Mouse (Mus musculus) ES-CJ7 (cell line): Measurements from ENCODE around the gene Fbxw5.

Experiments
- DNase-seq: peaks from one replicate; pipeline ENCODE4 v3.0.0; 2011; ENCODE audit warnings: low read depth, low spot score

The Fbxw5 gene

GRCm38 (mm10) chr2:25500576-25501405, at the start of gene Fbxw5:
Gene Fbxw5, plus strand, starts transcription at chr2:25500750.
- DNase-seq, result peak; percentile 94

DNA sequence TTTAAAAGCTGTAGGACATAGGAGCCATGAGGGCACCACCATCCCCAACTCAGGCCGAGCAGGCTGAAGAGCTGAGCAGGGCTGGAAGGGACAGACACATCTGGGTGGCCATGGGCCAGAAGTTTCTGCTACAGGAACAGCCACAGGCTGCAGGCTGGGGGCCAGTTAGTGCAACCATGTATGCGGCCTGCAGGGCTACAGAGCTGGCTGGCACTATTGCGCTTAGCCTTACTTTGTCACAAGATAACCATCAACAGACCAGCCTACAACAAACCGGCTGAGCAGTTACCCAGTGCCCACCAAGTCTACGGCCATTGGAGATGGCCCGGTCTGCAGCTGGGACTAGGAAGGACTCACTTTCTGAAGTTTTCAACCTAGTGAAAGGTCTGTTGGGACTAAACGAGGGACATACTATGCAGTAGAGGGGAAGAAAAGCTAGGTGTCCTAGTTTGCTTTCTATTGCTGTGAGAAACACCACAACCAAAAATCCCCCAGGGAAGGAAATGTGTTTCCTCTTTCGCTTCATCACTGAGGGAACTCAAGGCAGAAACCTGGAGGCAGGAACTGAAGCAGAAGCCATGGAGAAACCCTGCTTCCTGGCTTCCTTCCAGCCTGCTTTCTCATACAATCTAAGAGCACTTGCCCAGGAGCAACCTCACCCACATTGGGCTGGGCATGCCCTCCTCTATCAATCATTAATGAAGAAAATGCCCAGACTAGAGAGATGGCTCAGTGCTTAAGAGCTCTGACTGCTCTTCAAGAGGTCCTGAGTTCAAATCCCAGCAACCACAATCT, 49.5 kb upstream of the Fbxw5 start:
- DNase-seq, result no peak

GRCm38 (mm10) chr2:25452951-25453350, 47.6 kb upstream of the Fbxw5 start:
- DNase-seq, result no peak

- DNase-seq, result peak; percentile 25
These were observed 44.2 kb upstream of the Fbxw5 start, which contains the start of gene Clic3 for GRCm38 (mm10) chr2:25456205-25456953. Gene Clic3, plus strand, starts transcription at chr2:25456838.

DNA sequence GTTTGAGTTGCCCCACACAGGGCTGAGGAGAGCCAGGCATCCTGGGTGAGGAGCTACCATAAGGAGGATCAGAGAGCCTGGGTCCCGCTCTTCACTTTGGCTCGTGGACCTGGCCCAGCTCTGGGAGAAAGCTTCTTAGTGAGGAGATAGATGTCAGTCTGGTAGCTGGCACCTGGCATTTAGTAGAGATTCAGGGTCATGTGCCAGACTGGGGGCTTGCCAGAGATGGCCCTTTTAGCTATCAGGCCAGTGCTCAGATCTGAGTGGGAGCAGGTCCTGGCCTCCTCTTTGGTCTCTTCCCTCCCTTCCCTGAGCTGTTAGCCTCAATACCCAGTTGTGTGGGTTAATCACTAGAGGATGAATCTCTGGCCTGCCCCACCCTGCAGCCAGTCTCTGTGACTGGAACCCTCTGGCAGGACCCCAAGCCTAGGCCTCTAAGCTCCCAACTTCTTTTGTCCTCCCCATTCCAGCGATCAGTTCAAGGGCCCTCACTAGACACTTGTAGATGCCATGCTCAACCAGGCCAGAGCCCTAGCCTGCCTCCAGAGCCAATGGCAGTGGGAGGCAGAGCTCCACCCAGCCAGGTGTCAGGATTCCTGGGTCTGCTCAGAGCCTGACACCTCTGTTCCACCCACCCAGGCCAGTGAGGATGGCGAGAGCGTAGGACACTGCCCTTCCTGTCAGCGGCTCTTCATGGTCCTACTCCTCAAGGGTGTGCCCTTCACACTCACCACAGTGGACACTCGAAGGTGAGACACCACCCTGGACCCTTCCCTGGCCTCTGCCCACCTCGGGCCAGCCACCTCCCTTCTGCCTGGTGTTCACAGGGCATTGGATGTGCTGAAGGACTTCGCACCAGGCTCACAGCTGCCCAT, 43.3 kb upstream of the Fbxw5 start:
- no peak for DNase-seq

- peak; percentile 25 for DNase-seq
These were observed 41.6 kb upstream of the Fbxw5 start for GRCm38 (mm10) chr2:25458911-25459310.

GRCm38 (mm10) chr2:25460135-25460534, 40.4 kb upstream of the Fbxw5 start:
- no peak for DNase-seq

- DNase-seq, result peak; percentile 99
These were observed 39.8 kb upstream of the Fbxw5 start, which contains the start of gene Paxx for GRCm38 (mm10) chr2:25460551-25461309. Gene Paxx, minus strand, starts transcription at chr2:25461094.

DNA sequence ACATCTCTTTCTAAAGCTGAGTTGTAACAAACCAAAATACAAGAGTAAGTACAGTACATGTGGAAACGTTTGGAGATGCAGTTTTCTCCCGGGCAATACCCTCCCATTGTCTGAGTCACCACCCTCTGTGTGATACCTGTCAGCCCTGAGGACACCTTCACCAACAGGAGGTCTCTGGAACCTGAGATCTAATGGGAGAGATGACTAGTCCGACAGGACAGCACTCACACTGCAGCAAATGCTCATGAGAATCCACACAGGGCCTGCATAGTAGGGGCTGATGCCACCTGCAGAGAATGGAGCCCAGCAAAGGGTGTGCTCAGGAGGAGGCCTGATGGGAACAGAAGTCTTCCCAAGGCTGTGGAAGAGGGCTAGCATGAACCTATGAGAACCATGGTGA, 39.1 kb upstream of the Fbxw5 start:
- no peak for DNase-seq

DNA sequence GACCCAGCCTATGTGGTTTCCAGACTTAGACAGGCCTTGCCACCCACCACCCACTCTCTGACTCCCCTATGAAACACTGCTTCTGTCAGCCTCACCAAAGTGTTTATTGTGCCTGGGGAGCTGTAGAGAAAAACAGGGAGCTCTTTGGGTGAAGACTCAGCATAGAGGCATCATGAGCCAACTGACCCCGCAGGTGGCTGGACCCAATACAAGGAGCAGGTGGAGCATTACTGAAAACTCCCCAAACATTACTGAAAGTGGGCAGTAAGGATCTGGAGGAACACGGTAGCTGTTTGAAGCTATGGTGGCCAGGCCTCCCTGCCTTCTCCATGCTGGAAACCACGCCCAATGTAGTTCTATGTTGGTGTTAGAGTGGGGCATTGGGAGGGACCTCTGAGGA, 36.9 kb upstream of the Fbxw5 start:
- no peak for DNase-seq

GRCm38 (mm10) chr2:25465256-25465655, 35.3 kb upstream of the Fbxw5 start:
- DNase-seq, result no peak

DNA sequence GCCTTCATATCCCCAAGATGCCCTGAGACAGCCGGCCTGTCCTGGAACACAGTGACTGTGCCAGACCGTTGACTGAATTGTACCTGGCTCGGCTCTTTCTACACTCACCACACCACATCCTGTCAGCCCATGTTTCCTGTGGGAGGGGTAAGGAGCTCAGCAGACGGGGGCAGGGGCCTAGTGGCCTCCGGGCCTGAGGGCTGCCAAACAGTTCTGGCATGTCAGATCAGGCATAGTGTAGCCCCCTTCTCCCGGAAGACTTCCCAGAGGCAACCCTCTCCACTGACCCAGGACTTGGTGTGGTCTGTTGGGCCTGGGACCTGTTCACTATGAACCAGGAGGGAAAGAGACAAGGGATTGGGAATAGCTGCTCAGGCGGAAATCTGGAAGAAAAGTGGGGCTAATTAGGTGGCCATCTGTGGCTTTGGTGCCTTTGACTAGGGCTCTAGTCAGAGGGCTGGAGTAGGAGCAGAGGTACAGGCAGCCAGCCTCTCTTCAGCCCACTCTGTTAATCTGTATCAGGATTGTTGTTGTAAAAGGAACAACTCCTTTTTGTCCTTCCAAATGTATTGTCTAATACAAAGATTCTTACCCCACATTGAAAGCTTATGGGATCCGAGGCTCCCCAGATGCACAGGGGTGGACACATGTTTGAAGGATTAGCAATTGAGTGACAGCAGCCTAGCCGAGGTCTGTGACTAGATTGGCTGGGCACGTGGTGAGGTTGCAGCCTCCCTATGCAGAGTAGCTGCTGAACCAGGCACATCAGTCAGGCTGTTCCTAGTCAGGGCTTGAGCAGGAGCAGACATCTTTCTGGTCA, 34.5 kb upstream of the Fbxw5 start:
- DNase-seq, result no peak

DNA sequence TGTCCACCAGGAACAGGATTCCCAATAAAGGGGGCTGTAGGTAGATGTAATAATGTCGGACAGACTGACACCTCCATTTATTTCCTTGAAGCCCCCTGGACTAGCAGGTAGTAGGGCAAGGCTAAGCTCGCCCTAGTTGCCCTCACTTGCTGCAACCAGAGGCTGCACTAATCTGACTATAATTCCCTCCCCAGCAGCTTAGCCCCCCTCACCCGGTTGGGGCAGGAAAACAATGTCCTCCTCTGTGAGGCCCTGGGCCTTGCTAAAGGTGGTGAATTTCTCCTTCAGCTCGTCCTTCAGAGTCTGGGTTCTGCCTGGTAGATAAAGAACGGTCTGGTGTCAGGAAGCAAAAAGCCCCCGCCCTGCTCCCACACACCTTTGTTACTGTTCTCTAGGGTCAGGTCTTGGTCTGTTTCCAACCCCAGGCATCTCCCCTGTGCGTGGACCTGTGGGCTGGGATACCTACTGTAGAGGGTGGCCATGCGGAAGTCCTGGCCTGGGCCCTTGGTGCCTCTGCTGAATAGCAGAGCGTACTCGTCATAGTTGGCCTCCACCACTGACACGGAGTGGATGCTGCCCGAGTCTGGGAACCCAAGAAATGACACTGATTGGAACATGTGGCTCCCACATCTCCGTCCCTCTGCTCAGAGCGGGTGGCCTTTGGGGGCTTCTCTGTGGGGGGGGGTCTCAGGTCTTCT, 32.8 kb upstream of the Fbxw5 start:
- no peak for DNase-seq

DNA sequence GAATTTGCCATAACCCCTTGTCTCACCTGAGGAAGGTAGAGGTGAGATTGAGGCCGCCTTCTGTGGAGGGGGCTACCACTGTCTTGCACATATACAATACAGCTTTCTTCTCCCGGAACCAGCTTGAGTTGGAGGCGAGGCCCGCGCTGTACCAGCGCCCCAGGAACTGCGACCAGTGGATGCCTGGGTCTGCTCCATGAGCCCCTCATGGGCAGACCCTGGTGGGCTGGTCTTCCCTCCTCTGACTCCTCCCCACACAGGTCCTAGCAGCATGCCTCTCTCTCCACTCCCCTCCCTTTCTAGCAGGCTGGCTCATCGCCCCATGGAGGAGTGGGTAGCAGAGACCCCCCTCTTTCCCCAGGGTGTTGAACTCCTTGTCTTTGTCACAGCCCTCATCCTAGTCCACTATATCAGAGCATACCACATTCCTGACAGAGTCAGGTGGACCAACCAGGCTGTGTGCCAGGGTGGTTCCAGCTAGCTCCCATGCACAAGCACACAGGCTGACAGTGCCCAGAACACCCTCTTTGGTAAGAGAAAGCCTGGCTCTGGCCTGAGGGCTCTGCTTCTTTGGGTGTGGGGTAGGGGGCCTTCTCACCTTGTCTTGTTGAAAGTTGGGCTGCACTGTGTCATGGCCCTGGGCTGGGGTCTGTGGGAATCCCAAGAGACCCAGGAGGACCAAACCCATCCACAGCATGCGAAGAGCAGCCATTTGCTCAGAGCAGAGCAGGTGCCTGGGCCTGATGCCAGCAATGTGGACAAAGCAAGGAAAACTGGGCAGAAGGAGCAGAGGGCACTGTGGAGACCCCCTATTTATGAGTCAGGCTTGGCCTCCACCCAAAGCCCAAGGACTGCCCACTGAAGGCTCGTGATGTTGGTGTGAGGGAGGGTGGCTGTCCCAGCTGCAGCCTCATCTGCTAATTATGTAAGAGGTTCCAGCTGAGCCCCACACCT, 31.3 kb upstream of the Fbxw5 start:
- DNase-seq, result no peak

GRCm38 (mm10) chr2:25469969-25470368, 30.6 kb upstream of the Fbxw5 start, which contains the start of gene Ptgds:
Gene Ptgds, minus strand, starts transcription at chr2:25470046.
- DNase-seq, result no peak

DNA sequence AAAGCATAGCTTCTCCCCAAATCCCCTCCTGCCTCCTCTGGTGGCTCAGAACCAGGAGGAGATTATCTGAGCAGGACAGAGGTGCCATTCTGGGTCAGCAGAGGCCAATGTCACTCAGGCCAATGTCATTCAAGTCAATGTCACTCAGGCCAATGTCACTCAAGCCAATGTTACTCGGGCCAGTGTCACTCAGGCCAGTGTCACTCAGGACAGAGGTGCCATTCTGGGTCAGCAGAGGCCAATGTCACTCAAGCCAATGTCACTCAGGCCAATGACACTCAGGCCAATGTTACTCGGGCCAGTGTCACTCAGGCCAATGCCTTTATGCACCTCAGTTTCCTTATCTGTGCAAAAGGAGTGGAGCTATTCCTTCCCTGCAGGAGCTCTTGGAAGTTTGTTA, 28.0 kb upstream of the Fbxw5 start:
- DNase-seq, result no peak

- no peak for DNase-seq
These were observed 23.0 kb upstream of the Fbxw5 start for GRCm38 (mm10) chr2:25477541-25477940.
